Mouse (Mus musculus) left cerebral cortex, adult 2 months (tissue): ENCODE results near the gene Cdk8. TPM values are rescaled to one million over a fixed set of nuclear protein-coding genes. Genes with fewer than 3 reads are reported as not detected.

Experiments used
- DNase-seq, 2 experiments: peaks; one replicate each; pipeline ENCODE4 v3.0.0; 2021 to 2022; ENCODE audit warnings: low spot score in 2 of 2, mixed read lengths in 1 of 2; ENCODE audit errors: extremely low spot score in 1 of 2
- H3K27ac ChIP-seq: fragments of 200-600 bp; 2 replicates; pipeline ENCODE4 v1.8.1; 2022
- H3K4me3 ChIP-seq: fragments of 200-600 bp; 2 replicates; pipeline ENCODE4 v1.8.1; 2022
- CTCF ChIP-seq: fragments of 200-600 bp; IDR thresholded peaks from 2 replicates; pipeline ENCODE4 v1.8.1; 2022; ENCODE audit warnings: antibody characterized with exemption, mild to moderate bottlenecking, moderate library complexity
- intact Hi-C: fragments of 180-260 bp; cut with DNase I; formaldehyde crosslinking; loops from one replicate; pipeline ENCODE4 v1.15.1; 2025
- total RNA-seq, 2 experiments: library from RNA; stranded (reverse); gene quantifications; 2 replicates each; pipeline ENCODE4 v1.2.3; 2021

Cdk8 gene
- total RNA-seq, 2 experiments from 2014 or later: 42.6 to 44.0 TPM

DNA sequence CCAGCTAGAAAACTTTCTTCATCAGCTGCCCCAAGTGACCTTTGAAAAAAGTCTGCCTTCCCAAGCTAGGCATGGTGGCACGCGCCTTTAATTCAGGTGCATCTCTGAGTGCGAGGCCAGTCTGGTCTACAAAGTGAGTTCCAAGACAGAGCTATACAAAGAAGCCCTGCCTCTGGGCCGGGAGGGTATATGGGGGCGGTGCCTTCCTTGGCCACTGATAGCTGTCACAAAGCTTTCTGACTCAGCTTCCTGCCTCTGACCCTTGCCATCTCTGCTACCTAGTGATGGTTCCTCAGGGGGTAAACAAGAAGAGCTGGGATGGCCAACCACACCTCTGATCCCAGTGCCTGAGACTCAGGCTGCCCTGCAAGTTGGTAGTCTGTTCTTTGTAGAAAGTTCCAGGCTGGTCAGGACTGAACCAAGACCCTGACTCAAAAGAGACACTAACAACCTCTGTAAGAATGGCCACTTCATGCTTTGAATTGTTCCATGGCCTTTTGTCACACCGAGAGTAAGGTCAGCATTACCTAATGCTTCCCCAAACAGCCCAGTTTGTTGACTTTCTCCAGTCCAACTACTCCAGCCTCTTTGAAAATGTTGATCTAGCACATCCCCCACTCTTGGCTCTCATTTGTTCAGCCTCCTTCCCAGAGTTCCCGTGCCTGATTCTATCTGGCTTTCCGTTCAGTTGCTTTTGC is 76.2 kb downstream of the Cdk8 start:
- Histone ChIP-seq H3K27ac (no peak overlapping the region), H3K4me3 (no peak overlapping the region)
- no peak for DNase-seq
- no peak for TF ChIP-seq CTCF
- intact Hi-C loops: no loop called here

DNA sequence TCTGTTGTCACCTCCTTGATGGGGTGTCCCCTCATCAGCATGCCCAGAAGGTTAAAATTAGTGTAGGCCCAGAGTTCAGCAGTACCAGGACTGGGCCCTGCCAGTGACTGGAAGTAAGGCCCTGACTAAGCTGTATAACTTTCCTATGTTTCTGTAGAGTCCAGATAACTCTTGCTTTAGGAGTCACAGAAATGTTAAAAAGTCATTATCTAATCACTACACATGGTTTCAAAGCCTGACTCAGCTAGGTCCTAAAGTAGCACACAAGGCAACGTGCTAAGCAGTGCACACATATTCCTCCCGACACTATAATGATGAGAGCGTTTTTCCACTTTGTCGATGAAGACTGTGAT is 76.7 kb downstream of the Cdk8 start:
- no peak for TF ChIP-seq CTCF
- no peak overlapping the region for H3K27ac ChIP-seq
- no peak overlapping the region for H3K4me3 ChIP-seq
- intact Hi-C loops: no loop called here
- no peak for DNase-seq

DNA sequence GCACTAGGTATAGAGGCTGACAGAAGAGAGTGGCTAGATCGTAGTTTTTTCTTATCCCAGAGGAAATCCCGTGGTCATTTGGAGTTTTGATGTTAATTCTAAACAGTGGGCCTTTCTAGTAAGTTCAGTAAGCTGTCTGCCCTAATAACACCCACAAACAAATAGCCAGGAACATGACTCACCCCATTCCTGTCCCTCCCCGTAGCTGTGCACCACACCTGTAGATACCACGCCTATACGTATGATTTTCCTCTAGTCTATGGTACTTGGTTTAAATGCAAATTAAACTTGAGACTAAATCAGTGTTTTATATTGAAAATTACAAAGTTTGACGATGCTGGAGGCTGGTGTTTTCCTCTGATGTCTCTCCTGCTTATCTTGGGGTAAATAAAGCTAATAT is 83.5 kb downstream of the Cdk8 start:
- H3K27ac ChIP-seq: no peak overlapping the region

DNA sequence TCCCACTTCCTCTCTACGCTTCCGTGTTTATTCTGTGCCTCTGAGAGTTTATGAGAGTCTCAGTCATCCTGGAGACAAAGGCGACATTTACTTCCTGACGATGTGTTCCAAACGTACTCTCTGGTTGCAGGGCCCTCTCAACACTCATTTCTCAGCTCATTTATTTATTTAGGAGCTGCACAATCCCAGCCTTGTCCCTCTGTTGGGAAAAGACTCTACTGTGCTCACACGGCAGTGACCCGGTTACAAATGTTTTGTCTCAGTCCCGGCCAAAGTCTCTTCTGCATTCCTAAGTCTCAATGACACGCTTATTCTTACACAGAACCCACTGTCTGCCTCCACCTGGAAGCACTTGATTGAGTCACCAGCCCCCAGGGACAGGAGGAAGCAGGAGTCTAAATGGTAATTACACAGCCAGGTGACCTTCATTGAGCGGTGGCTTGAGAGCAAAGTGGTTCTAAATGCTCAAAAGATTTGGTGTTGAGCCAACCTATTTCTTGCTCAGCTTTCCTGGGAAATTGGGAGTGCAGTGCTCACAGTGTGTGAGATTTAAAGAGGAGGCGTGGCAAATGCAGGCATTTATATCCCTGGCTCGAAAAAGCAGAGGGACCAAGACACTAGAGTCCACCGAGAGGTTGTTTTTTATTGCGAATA is 84.4 kb downstream of the Cdk8 start:
- Histone ChIP-seq H3K27ac (no peak overlapping the region), H3K4me3 (no peak overlapping the region)
- no peak for DNase-seq
- intact Hi-C loops: no loop called here
- no peak for TF ChIP-seq CTCF

More for the DNA sequence above, 83.5 kb downstream of the Cdk8 start:
- DNase-seq: no peak
- no peak for TF ChIP-seq CTCF
- intact Hi-C loops: no loop called here
- H3K4me3 ChIP-seq: no peak overlapping the region

- no peak overlapping the region for H3K27ac ChIP-seq
- DNase-seq: no peak
- intact Hi-C loops: no loop called here
- no peak overlapping the region for H3K4me3 ChIP-seq
- TF ChIP-seq CTCF: no peak
These were observed 85.3 kb downstream of the Cdk8 start for GRCm38 (mm10) chr5:146316316-146316715.

DNA sequence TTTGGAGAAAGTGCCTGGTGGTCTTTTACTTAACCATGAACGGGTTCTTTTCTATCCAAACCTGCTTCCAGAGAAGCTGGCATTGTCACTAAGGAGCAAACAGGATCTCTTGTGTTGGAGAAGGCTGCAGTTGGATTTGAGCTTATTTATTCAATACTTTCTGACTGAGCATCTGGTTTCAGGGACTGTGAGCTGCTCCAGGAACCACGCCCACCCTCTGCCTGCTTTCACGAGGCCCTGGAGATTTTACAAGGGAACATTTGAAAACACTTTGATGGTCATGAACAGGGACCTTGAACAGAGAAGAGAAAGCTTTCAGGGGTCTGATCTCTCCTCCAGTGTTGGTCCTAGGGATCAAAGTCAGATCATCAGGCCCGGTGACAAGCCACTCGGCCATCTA is 87.0 kb downstream of the Cdk8 start:
- Histone ChIP-seq H3K27ac (no peak overlapping the region), H3K4me3 (no peak overlapping the region)
- intact Hi-C loops: no loop called here
- TF ChIP-seq CTCF: no peak
- DNase-seq: no peak

DNA sequence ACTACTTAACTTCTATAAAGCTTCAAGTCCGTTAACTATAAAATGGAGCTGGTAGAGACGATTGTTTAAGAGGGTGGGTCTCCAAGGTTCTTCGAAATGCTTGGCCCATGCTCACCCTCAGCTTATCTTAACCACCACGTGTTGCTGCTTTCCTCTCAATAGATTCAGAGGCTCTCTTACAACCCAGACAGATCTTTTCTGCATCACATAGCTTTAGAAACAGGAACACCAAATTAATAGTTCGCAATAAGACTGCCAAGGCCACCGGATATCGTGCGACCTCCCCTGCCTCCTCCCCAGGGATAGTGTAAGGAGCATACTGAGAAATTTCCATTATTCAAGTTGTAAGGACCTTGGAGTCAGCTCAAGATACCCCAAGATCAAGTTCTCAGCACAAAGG is 87.4 kb downstream of the Cdk8 start:
- Histone ChIP-seq H3K4me3 (no peak overlapping the region), H3K27ac (no peak overlapping the region)
- intact Hi-C loops: no loop called here
- DNase-seq: no peak
- no peak for TF ChIP-seq CTCF

DNA sequence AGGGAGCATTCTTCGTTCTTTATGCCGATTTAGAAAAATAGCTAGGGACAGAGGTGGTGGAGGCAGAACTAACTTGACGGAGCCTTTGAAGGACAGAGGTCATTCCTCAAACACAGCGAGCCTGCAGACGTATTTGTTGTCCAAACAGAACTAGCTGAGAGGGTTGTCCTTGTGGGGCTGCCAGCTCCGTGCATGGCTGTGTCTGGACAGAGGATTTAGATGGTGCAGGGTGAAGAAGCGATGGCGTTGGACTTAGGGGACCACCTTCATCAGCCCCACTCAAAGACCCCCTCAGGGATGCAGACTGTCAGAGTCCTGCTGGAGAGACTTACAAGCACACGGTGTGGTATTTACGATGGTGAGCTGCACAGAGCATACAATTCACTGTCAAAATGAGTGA is 97.9 kb downstream of the Cdk8 start:
- H3K4me3 ChIP-seq: no peak overlapping the region
- no peak for DNase-seq
- no peak overlapping the region for H3K27ac ChIP-seq
- intact Hi-C loops: no loop called here
- TF ChIP-seq CTCF: no peak

DNA sequence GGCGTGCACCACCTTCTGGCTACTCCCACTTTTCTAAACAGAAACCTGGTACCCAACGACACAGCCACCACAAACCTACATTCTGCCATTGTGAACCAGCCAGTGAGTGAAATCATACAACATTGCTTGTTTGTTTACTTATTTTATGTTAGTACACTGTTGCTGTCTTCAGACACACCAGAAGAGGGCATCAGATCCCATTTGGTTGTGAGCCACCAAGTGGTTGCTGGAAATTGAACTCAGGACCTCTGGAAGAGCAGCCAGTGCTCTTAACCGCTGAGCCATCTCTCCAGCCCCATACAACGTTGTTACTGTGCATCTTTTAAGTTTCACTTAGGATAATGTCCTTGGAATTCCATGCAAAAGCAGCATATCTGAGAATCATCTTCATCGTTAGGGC is 98.5 kb downstream of the Cdk8 start:
- intact Hi-C loops: no loop called here
- TF ChIP-seq CTCF: peak; percentile 18; the same call in 1 of the 2 replicates
- DNase-seq: no peak
- Histone ChIP-seq H3K27ac (no peak overlapping the region), H3K4me3 (no peak overlapping the region)

GRCm38 (mm10) chr5:146330031-146330764 is 99.2 kb downstream of the Cdk8 start:
- intact Hi-C loops: loop anchor here (5.0 kb wide), 1 partner anchor 142 kb away; no protein-coding TSS in a partner anchor
- H3K4me3 ChIP-seq: no peak overlapping the region
- H3K27ac ChIP-seq: no peak overlapping the region
- TF ChIP-seq CTCF: peak; percentile 76
- DNase-seq: peak; percentile 63 to 67

DNA sequence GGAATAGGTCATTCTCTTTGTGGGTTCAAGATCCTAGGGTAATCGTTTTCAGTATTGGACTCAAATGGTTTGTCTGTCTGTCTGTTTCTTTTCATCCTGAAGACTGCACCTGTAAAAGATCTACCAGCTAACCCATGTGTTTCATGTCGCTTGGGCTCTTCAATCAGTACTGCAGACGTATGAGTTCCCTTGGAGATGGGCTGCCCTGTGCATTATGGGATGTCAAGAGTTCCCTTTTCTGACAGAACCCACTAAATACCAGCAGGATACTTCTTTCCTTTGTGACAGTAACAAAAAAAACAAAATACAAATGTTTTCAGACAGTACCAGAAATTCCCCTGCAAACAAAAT is 99.7 kb downstream of the Cdk8 start:
- no peak for TF ChIP-seq CTCF
- no peak overlapping the region for H3K4me3 ChIP-seq
- H3K27ac ChIP-seq: no peak overlapping the region
- intact Hi-C loops: loop anchor here (5.0 kb wide), 1 partner anchor 142 kb away; no protein-coding TSS in a partner anchor
- no peak for DNase-seq

GRCm38 (mm10) chr5:146331131-146331530 is 100.1 kb downstream of the Cdk8 start:
- TF ChIP-seq CTCF: no peak
- intact Hi-C loops: loop anchor here (5.0 kb wide), 1 partner anchor 141 kb away; no protein-coding TSS in a partner anchor
- H3K27ac ChIP-seq: no peak overlapping the region
- DNase-seq: no peak
- no peak overlapping the region for H3K4me3 ChIP-seq
